Mouse (Mus musculus) hindbrain, embryonic 11.5 days (tissue): ENCODE results near the gene Zbtb21. TPM values are rescaled to one million over a fixed set of nuclear protein-coding genes. Genes with fewer than 3 reads are reported as not detected.
A peak's percentile ranks its signal among the peaks of the same experiment; 100 is the strongest.

Experiments
- ATAC-seq: fragments of 200-750 bp; cut with Nextera tagmentation; 2 replicates; pipeline ENCODE4 v1.8.0; 2017; ENCODE audit warnings: mild to moderate bottlenecking, moderate TSS enrichment, moderate library complexity; ENCODE audit not compliant: low FRiP score
- DNase-seq: peaks from one replicate; pipeline ENCODE4 v3.0.0-alpha.2; 2015; ENCODE audit warnings: low spot score
- H3K27ac ChIP-seq: fragments of 300-500 bp; sonication (generic); 2 replicates; pipeline ENCODE4 v1.5.1; 2014; ENCODE audit warnings: mild to moderate bottlenecking, low read depth, low read length
- H3K27me3 ChIP-seq: fragments of 300-500 bp; sonication (generic); 2 replicates; pipeline ENCODE4 v1.6.1; 2014; ENCODE audit warnings: mild to moderate bottlenecking, low read length, moderate library complexity, mixed read lengths; ENCODE audit not compliant: control insufficient read depth, insufficient read depth
- H3K36me3 ChIP-seq: fragments of 300-500 bp; sonication (generic); 2 replicates; pipeline ENCODE4 v1.6.1; 2014; ENCODE audit warnings: mild to moderate bottlenecking, low read length, moderate library complexity, mixed read lengths; ENCODE audit not compliant: control insufficient read depth, insufficient read depth
- H3K4me1 ChIP-seq: fragments of 300-500 bp; sonication (generic); replicated peaks from 2 replicates; pipeline ENCODE4 v1.6.1; 2014; ENCODE audit warnings: low read length, mixed read lengths; ENCODE audit not compliant: control insufficient read depth, insufficient read depth
- H3K4me2 ChIP-seq: fragments of 300-500 bp; sonication (generic); replicated peaks from 2 replicates; pipeline ENCODE4 v1.6.1; 2014; ENCODE audit warnings: mild to moderate bottlenecking, low read depth, low read length
- H3K4me3 ChIP-seq: fragments of 300-500 bp; sonication (generic); 2 replicates; pipeline ENCODE4 v1.5.1; 2014; ENCODE audit warnings: low read depth, low read length
- H3K9ac ChIP-seq: fragments of 300-500 bp; sonication (generic); 2 replicates; pipeline ENCODE4 v1.6.1; 2014; ENCODE audit warnings: low read depth, low read length
- H3K9me3 ChIP-seq: fragments of 300-500 bp; sonication (generic); 2 replicates; pipeline ENCODE4 v1.6.1; 2016; ENCODE audit warnings: low read length; ENCODE audit not compliant: control insufficient read depth
- WGBS: fragments of 180-500 bp; shearing (Covaris S2); extraction: QIAGEN DNeasy Blood & Tissue Kit; methylation state at CpG from one replicate; pipeline ENCODE4 v1.1.7; 2014; 5-methylcytosine and 5-hydroxymethylcytosine counted together
- polyA plus RNA-seq: library from polyadenylated mRNA; unstranded; fragments of >200 nt; fragmentation: Nextera tagmentation; extraction: Ambion mirVana; gene quantifications from 2 replicates; pipeline ENCODE4 v1.2.1, GENCODE M21; 2014

Zbtb21 gene
- polyA plus RNA-seq, 1 experiment from 2014 or later, result 15.6 TPM

DNA sequence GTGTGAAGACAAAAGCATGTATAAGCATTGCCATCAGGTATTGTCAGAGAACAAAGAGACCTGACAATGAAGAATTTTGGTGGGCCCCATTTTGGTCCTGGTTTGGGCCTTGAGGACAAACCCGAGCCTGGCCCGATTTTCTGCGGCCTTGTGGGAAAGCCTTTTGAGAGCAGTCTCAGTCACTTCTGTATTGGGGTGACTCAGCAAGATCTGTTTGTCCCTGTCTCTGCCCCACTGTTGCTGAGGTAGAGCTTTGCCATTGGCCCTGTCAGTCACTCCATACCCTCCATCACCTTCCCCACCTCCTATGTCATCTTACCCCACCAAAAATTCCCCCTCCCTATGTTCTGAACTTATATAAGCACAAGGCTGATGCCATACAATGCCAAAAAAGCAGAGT lies 15.3 kb upstream of the Zbtb21 start:
- Histone ChIP-seq H3K4me1 (no peaks in the 10 kb centered on the region), H3K9ac (no peak overlapping the region), H3K9me3 (no peaks in the 10 kb centered on the region), H3K4me2 (no peak overlapping the region), H3K27me3 (no peaks in the 10 kb centered on the region), H3K4me3 (no peak overlapping the region), H3K27ac (no peak overlapping the region), H3K36me3 (no peaks in the 10 kb centered on the region)
- no peak for ATAC-seq
- WGBS, result 77% methylated on average over 3 of the region's 3 CpGs
- DNase-seq, result no peak

- DNase-seq (no peak), ATAC-seq (no peak)
- Histone ChIP-seq H3K9ac (no peak overlapping the region), H3K27me3 (no peaks in the 10 kb centered on the region), H3K4me2 (no peak overlapping the region), H3K9me3 (no peaks in the 10 kb centered on the region), H3K4me1 (no peaks in the 10 kb centered on the region), H3K27ac (no peak overlapping the region), H3K4me3 (no peak overlapping the region), H3K36me3 (no peaks in the 10 kb centered on the region)
- 73% methylated on average over 1 of the region's 1 CpGs for WGBS
These were observed 14.9 kb upstream of the Zbtb21 start for GRCm38 (mm10) chr16:97977277-97977676.

- Histone ChIP-seq H3K36me3 (no peaks in the 10 kb centered on the region), H3K27me3 (no peaks in the 10 kb centered on the region), H3K27ac (no peak overlapping the region), H3K9me3 (no peaks in the 10 kb centered on the region), H3K4me2 (no peak overlapping the region), H3K9ac (no peak overlapping the region), H3K4me1 (no peaks in the 10 kb centered on the region; the same call in 1 of the 2 replicates), H3K4me3 (no peak overlapping the region)
- WGBS, result 87% methylated on average over 3 of the region's 3 CpGs
- ATAC-seq (no peak), DNase-seq (no peak)
These were observed 1.6 kb upstream of the Zbtb21 start for GRCm38 (mm10) chr16:97963956-97964540.

- WGBS, result 14% methylated on average over 25 of the region's 36 CpGs
- Histone ChIP-seq H3K9ac (peak overlapping the region; percentile 89), H3K4me3 (peak overlapping the region; percentile 86), H3K27me3 (no peaks in the 10 kb centered on the region), H3K36me3 (no peaks in the 10 kb centered on the region), H3K4me1 (no peaks in the 10 kb centered on the region; the same call in 1 of the 2 replicates), H3K9me3 (no peaks in the 10 kb centered on the region), H3K27ac (peak overlapping the region; percentile 89), H3K4me2 (peak overlapping the region; percentile 74)
- ATAC-seq (peak; percentile 56), DNase-seq (peak; percentile 39)
These were observed 856 bp downstream of the Zbtb21 start for GRCm38 (mm10) chr16:97961381-97962150.

DNA sequence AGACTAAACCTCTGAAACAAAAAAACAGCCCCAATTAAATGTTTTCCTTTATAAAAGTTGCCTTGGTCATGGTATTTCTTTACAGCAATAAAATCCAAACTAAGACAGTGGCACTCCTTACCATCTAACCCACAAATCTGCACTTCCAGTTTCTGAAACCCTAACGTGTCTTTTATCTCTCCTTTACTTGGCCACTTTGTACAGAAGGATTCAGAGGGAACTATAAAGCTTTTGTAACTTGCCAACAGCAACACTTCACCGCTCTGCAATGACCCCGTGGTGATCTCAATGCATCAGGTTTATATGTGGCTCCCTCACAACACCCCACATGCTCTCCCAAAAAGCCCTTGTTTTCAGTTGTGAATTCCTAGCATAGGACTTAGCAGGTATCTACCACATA lies 2.1 kb downstream of the Zbtb21 start:
- no peak overlapping the region for H3K27ac ChIP-seq
- no peaks in the 10 kb centered on the region for H3K36me3 ChIP-seq
- H3K9me3 ChIP-seq, result no peaks in the 10 kb centered on the region
- ATAC-seq, result no peak
- no peak overlapping the region for H3K4me2 ChIP-seq
- H3K27me3 ChIP-seq, result no peaks in the 10 kb centered on the region
- H3K4me3 ChIP-seq, result no peak overlapping the region
- no peaks in the 10 kb centered on the region; the same call in 1 of the 2 replicates for H3K4me1 ChIP-seq
- DNase-seq, result no peak
- WGBS, result 93% methylated on average over 3 of the region's 3 CpGs
- no peak overlapping the region for H3K9ac ChIP-seq

- H3K9me3 ChIP-seq, result no peaks in the 10 kb centered on the region
- H3K36me3 ChIP-seq, result no peaks in the 10 kb centered on the region
- H3K9ac ChIP-seq, result no peak overlapping the region
- H3K4me3 ChIP-seq, result no peak overlapping the region
- no peak for ATAC-seq
- no peaks in the 10 kb centered on the region; the same call in 1 of the 2 replicates for H3K4me1 ChIP-seq
- DNase-seq, result no peak
- H3K27ac ChIP-seq, result no peak overlapping the region
- H3K4me2 ChIP-seq, result no peak overlapping the region
- no peaks in the 10 kb centered on the region for H3K27me3 ChIP-seq
These were observed 3.9 kb downstream of the Zbtb21 start for GRCm38 (mm10) chr16:97958401-97958973.

GRCm38 (mm10) chr16:97957626-97958025 lies 4.8 kb downstream of the Zbtb21 start:
- Histone ChIP-seq H3K27ac (no peak overlapping the region), H3K27me3 (no peaks in the 10 kb centered on the region), H3K4me1 (no peaks in the 10 kb centered on the region; the same call in 1 of the 2 replicates), H3K36me3 (no peaks in the 10 kb centered on the region), H3K4me2 (no peak overlapping the region), H3K9ac (no peak overlapping the region), H3K4me3 (no peak overlapping the region), H3K9me3 (no peaks in the 10 kb centered on the region)
- DNase-seq, result no peak
- no peak for ATAC-seq

- no peaks in the 10 kb centered on the region for H3K4me1 ChIP-seq
- no peak overlapping the region for H3K4me3 ChIP-seq
- no peaks in the 10 kb centered on the region for H3K27me3 ChIP-seq
- H3K36me3 ChIP-seq, result peaks cover 6% of the 10 kb centered on the region; the same call in 1 of the 2 replicates
- H3K9ac ChIP-seq, result no peak overlapping the region
- no peaks in the 10 kb centered on the region for H3K9me3 ChIP-seq
- 92% methylated on average over 2 of the region's 2 CpGs for WGBS
- no peak for DNase-seq
- no peak overlapping the region for H3K4me2 ChIP-seq
- no peak overlapping the region for H3K27ac ChIP-seq
- no peak for ATAC-seq
These were observed 6.4 kb downstream of the Zbtb21 start for GRCm38 (mm10) chr16:97956011-97956410.

DNA sequence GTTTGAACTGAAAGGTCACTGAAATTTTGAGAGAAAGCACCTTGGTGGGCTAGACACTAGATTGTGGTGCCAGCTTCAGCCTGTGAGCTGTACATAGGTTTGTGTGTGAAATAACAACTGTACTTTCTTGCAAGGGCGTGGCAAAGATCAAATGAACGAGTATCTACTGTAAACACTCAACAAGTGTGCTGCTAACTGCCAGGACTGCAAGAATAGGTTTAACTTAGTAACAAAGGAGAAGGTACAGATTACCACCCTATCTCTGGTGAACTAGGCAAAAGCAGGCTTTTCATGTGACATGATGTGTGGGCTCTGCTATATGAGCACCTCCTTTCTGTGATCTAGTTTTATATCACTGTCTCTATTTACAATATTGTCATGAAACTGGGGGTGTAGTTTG lies 9.1 kb downstream of the Zbtb21 start:
- DNase-seq (no peak), ATAC-seq (no peak)
- Histone ChIP-seq H3K9me3 (no peaks in the 10 kb centered on the region), H3K27me3 (no peaks in the 10 kb centered on the region), H3K27ac (no peak overlapping the region), H3K4me3 (no peak overlapping the region), H3K9ac (no peak overlapping the region), H3K4me2 (no peak overlapping the region), H3K4me1 (no peaks in the 10 kb centered on the region), H3K36me3 (peaks cover 6% of the 10 kb centered on the region; the same call in 1 of the 2 replicates)
- WGBS, result 89% methylated on average over 2 of the region's 2 CpGs
